Mouse (Mus musculus) adrenal gland, adult 2 months (tissue): ENCODE measurements around the gene H3f3a. TPM values are rescaled to one million over a fixed set of nuclear protein-coding genes. Genes with fewer than 3 reads are reported as not detected.
A peak's percentile ranks its signal among the peaks of the same experiment; 100 is the strongest.
"Not testable (repeated sequence)": the region's sequence is repeated elsewhere in the genome, so short reads cannot be mapped to it uniquely, and the experiment has no call there.

Source experiments
- DNase-seq: peaks from one replicate; pipeline ENCODE4 v3.0.0; 2021
- long read RNA-seq: library from polyadenylated mRNA; stranded (forward); transcript quantifications from one replicate; pipeline ENCODE4 v2.0.0, GENCODE M21; 2021
- polyA plus RNA-seq: library from polyadenylated mRNA; depleted of rRNA; stranded (reverse); fragments of >200 nt; gene quantifications from 2 replicates; pipeline ENCODE4 v1.2.3, GENCODE M21; 2012; rRNA removed
- total RNA-seq, 2 experiments: library from RNA; stranded (reverse); gene quantifications; 2 replicates each; pipeline ENCODE4 v1.2.3; 2021

The H3f3a gene
- total RNA-seq (100 to 1,000 TPM; 639 to 657 TPM), polyA plus RNA-seq (103 and 113 TPM in 2 replicates)
- long read RNA-seq, transcript H3f3a-205 (4 exons, 2,841 nt): major isoform, 255 of 276 reads
- long read RNA-seq, partial matches to known transcripts: 1 of 276 reads
- long read RNA-seq, other reads (novel, unspliced or antisense): 17 of 276 reads

DNA sequence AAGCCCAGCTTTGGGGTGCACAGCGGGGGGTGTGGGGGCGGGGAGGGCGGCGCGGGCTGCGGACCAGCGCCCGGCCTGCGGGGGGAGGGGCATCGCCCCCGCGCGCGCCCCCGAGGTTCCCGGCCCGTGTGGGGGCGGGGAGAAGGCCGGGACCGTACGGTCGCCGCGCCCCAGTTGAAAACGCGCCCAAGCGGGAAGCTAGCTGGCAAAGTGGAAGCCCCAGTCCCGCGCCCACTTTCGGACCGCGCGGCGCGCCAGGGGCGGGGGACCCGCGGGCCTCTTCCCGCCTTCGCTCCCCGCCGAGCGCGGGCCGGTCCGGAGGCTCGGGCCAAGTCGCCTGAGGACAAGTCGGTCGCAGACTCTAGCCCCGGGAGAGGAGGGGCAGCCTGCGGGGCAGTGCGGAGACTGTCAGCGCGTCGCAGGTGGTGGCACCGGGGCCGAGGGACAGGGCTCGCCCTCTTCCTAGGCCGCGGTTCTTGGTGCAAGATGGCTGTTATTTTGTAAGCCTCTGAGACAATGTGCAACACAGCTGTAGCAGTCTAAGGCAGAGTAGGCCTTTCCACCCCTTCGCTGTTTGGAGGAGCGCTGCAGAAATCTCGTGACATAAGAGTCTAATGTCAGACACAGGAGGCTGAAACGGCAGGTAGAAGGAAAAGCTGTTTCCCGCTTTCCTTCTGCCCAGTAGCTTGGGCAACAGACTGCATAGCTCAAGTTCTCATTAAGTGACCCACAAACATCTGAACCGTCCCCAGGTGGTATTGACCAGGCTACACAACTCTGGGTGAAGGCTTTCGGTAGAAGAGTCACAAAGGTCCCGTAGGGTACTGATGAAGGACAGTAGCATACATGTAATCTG lies at the start of gene H3f3a:
Gene H3f3a (minus strand): TSS at position 59 of the 856 bp plus-strand sequence.
- DNase-seq: peak; percentile 92

DNA sequence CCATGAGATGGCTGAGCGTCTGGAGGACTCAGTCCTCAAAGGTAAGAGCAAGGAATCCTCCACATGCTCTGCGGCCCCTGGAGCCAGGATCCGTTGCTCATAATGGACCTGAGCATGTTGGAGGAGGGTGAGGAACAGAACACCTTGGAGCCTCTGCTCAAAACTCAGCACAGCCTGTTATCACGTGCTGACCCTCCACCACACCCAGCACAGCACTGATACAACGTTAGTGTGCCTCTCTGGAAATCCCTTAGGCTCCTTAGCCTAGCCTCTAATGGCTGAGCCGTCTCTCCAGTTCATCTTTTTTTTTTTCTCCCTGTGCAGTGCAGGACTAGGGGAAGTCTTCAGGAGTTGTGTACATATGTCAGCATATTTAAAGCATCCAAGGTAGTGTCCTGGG lies 46.3 kb upstream of the H3f3a start:
- DNase-seq: no peak

DNA sequence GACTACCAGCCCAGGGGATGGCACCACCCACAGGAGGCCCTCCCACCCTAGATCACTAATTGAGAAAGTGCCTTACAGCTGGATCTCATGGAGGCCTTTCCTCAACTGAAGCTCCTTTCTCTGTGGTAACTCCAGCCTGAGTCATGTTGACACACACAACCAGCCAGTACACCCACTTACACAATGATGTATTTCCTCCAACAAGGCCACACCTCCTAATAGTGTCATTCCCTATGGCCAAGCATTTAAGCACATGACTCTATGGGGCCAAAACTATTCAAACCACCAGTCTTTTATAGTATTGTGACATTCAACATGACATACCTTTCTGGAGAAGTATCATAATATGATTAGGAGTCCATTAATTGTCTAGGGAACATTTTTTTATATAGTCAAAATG lies 45.0 kb upstream of the H3f3a start:
- DNase-seq: peak; percentile 23

DNA sequence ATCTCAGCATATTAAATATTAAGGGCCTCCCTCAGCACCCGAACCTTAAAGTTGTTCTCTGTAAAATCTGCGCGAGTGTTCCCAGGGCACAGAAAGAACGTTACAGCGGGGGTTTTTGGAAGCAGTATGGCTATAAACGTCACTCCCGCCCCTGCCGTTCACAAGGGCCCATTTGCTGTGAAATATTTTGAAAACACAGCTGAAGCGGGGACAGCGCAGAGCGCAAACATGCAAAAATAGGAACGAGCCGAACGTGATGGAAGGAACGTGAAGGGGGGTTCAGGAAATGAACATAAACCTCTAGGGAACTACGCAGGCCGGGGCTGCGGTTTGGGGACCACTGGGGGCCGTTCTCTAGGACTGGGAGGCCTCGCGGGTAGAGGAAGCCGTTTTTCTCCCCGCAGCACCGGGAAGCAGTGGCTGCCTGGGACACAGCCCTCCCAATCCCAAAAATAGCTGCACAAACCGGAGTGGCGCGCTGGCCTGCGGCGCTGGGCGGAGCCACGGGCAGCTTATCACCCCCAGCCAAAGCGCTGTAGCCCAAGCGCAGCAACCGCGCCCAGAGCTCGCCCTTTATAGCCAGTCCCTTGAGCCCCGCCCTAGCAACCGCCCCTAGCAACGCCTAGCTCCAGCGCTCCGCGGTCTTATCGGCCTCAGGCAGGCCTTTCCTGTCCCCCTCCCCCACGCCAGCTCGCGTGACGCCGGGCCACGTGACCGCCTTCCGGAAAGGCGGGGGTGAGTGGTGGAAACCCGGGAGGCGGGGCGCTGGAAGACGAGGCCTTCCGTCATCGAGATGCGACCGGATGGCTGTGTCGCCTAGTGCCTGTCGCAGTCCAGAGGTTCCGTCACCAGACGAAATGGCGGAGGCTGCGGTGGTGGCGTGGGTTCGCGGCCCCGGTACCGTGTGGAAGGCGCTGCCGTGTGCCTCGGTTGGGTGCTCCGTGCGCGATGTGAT lies 36.9 kb upstream of the H3f3a start, which contains the start of gene Sde2:
Gene Sde2 (plus strand): TSS at position 812 of the 955 bp plus-strand sequence.
- DNase-seq: peak; percentile 100

GRCm38 (mm10) chr1:180849701-180850301 lies 36.1 kb upstream of the H3f3a start:
- peak; percentile 33 for DNase-seq

- DNase-seq: peak; percentile 74
Observed at GRCm38 (mm10) chr1:180848511-180849241, 34.9 kb upstream of the H3f3a start.

DNA sequence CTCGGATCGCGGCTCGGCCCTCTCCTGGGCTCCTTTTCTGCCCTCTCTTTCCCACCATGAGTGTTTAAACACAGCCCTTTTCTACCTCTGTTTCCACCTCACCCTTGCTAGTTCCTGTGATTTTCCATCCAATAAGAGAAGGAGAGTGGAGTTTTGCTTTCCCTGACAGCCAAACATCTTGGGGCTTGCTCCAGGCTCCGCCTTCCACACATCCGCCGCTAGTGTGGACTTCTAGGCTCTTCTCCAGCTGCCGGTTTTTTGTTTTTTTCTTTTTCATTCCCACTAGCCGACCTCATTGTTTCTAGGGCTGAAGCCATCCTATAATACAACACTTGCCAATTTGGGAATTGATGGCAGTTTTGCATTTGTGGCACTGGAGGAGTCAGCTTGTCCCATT lies 34.4 kb upstream of the H3f3a start:
- DNase-seq: peak; percentile 88

GRCm38 (mm10) chr1:180841561-180842300 lies 28.0 kb upstream of the H3f3a start:
- DNase-seq: peak; percentile 71

DNA sequence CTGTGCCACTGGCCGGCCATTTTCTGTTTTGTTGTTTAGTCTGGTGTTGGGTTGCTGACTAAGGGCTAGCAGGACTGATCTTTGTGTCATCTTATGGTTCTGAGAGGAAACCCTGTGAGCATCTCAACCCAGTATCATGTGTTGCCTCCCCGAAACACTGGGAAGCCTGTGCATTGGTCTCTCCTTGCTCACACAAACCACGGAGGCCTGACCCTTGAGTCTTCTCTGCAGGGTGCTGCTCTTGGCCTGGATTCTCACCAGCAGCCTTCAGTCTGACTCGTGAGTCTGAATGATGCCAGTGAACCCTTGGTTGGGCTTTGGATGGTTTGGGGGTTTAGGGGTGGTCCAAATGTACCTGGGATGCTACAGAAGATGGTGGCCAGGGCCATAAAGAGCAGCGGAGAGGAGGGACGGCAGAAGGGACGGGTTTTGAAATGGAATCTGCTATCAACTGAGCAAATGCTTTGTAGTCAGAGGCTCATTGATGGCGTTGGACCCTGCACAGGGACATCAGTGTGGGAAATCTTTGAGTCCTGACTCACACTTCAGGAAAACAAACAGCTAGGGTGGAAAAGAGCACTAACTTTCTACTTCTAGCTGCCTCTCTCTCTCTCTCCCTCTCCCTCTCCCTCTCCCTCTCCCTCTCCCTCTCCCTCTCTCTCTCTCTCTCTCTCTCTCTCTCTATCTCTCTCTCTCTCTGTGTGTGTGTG lies 25.6 kb upstream of the H3f3a start:
- no peak for DNase-seq

DNA sequence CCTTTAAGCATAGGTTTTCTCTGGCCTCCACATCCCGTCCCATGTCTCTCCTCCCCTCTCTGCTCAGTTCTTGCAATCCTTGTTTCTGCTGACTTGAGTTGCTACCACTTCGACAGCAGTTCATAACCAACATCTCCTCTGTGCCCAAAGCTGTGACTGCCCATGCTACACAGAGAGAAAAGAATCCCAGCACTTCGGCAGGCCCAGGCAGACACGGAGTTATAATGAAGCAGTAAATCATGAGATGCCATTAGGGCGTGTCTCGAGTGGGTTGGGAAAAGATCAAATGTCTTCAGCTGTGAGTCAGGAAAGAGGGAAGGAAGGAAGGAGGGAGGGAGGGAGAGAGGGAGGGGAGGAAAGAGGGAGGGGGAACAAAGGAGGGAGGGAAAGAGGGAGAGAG lies 24.3 kb upstream of the H3f3a start:
- DNase-seq: peak; percentile 29

DNA sequence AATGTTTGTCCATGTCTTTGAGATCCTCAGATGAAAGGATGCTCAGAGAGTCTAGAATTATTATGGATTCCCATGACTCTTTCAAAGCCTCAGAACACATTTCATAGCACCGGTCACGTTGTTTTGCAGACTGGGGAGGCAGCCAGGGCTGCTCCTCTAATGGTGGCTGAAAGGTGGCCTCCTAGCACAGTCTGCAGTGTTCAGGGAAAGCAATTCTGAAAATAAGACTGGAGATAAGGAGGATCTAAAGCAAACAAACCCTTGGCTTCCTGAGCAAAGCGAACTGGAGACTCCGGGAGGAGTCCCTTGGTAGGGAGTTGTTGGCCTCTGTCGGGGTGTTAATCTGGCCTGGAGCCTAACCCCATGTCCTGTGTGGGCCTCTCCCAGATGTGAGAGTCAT lies 23.4 kb upstream of the H3f3a start:
- DNase-seq: no peak

- not testable (repeated sequence) for DNase-seq
Observed at GRCm38 (mm10) chr1:180836467-180836866, 22.7 kb upstream of the H3f3a start.

GRCm38 (mm10) chr1:180835273-180836015 lies 21.7 kb upstream of the H3f3a start:
- DNase-seq: no peak

DNA sequence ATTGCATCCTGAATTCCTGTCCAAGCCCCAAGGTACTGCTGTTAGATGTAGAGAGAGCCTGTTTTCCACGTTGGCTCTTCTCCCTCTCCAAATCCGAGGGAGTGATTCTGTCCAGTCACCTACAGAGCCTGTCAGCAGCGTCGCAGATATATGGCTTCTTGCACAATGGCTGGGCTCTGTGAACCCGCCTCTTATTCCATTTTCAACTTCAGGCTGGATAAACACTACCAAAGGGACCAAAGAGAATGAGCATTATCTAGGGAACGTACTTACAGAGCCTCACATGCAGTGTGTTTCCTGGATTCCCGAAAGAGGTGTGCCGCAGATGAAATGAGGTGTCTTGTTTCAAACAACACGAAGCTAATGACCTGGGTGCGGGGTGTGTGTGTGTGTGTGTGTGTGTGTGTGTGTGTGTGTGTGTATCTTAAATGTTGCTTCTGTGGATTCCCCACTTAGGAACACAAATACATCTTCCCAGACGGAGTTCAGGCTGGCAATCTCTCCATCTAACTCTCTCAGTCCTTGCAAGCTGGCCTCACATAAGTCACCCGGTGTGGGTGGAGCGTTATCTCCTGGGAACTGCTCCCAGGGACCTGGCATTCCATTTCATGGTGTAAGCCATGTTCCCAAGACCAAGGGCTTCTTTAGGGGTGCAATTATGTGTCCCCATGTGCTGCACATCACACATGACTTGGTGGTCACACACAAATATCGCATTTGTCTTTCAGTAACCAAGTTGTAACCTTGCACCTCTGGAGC lies 17.0 kb upstream of the H3f3a start:
- DNase-seq: no peak

DNA sequence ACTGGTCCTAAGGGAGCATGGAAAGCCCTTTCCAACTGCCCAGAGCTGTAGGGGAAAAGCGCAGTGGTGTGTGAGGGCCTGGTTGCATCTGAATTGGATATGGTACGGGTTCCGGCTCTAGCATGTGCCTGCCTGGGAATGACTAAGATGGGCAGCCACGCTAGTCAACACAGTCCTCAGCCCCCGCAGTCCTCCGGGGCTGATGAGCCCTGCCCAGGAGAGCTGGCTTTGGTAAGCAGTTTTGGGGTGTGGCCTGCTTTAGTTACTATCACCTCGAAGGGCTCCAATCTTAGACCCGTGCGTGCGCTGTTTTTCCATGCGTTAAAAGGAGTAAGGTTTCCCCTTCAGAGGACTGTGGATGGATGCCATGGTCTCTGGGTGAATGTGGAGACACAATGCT lies 16.4 kb upstream of the H3f3a start:
- no peak for DNase-seq

GRCm38 (mm10) chr1:180829775-180830174 lies 16.0 kb upstream of the H3f3a start:
- DNase-seq: no peak

GRCm38 (mm10) chr1:180826634-180827033 lies 12.9 kb upstream of the H3f3a start:
- DNase-seq: no peak

DNA sequence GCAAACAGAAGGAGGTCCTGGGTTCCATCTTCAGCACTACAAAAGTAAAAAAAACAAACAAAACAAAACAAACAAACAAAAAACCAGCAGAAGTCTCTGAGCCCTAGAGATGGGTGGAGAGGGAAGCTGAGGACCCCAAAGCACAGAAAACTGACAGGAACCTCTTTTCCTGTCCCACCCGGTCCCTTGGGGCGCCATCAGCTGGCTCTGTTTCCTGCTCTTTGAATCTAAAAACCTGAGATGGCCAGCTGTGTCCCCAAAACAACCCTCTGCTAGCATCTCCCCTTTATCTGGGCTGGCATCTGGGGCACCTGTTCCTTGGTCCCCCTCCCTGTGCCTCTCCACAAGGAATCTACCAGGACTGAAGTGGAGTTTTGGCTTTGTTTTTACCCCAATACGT lies 11.0 kb upstream of the H3f3a start:
- DNase-seq: no peak
